Mouse (Mus musculus) lung, postnatal 14 days (tissue): ENCODE measurements around the gene Kctd20.

Experiments
- DNase-seq: peaks from one replicate; pipeline ENCODE4 v3.0.0; 2021

Gene Kctd20

DNA sequence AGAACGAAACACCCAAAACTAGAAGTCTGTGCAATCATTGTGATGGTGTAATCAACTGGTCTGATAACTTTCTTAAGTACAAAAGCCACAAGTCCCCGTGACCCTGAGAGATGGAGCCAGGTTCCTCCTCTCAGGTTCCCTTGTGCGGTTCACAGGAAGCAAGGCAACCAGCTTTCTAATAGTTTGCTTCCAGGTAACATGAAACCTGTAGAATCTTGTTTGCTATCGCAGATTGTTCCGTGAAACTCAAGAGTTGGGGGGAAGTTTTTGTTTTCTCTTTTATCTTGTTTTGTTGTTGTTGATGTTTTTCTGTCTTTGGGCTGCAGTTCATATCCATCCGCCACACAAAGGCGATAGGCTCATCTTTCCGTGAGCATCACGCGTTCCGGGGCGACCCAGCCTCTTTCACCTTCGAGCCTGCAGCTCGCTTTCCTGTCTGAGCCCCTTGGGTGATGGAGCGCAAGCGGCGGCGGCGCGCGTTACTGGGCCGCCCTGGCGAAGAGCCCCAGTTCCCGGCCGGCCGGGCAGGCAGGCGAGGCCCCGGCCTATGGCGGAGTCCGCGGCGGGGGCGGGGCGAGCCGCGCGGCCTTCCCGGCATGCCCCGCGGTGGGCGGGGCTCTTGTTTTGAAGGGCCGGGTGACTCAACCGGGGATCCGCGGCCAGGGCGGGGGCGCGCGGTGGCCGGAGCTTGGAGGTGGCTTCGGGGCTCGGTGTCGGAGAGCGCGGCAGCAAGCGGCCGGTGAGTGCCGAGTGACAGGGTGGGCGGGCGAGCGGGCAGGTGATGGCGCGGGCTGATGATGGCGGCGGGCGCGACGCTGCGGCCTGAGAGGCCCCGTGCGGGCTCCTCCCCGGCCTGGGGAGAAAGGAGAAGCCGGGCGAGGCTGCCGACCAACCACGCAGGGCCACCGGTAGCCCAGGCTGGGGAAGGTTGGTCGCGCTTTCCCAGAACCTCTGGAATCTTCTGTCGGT, at the start of gene Kctd20:
Gene Kctd20, plus strand, starts transcription at position 120 of the 969 bp plus-strand sequence.
- DNase-seq, result peak; percentile 94

DNA sequence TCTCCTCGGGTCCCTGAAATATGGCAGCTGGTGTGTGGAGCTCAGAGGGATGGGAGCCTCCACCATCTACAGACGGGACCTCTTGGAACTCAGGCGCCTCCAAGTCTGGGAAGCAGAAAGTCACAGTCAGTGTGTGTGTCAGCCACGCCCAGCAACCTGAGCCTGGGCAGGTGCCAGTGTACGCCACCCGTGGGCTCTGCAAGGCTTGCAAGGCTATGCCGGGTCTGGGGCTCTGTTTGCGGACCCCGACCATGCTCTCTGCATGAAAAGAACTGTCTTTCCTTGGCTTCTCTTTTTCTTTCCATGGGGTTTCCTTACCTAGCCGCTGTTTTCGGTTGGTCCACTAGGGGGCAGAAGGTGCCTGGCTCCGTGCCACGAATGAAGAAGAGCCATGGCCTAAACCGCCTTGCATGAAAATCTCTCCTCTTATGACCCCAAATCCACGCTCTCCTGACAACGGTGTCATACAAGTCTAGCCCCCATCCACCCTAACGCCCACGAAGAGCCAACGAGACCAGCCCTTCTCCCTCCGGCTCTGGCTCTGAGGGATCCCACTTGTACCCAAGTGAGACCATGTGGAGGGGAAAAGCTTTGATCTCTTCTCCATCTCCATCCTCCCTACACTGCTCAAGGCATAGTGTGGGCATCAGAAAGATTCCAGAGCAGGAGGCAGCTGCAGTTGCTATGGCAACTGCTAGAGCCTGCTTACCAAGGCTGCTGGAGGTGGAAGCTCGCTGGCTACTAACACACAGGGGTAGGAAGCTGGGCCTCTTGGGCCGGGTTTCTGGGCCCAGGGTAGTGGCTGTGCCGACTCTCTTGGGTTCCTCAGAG, 47.0 kb upstream of the Kctd20 start:
- DNase-seq, result peak; percentile 77

DNA sequence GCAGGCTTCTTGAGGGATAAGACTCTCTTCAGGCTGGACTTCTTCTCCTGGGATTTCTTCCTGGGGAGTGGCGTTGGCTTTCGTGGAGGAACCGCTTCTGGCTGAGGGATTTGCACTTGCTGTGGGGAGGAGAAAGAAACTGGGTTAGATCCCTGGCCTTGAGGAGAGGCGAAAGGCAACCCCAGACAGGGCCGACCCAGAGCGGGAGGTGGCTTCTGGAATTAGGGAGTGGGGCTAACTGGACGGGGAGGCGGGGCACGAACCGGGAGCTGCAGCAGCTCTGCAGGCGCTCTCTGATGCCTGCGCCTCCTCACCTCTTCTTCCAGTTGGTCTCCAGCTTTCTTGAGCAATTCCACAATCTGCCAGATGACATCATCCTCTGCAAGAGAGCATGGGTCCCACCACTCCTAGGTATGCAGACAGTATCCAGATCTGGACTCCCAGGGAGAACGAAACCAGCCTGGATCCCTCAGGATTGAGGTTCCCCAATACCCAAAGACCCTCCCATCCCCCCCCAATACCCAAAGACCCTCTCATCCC, 46.3 kb upstream of the Kctd20 start:
- no peak for DNase-seq

DNA sequence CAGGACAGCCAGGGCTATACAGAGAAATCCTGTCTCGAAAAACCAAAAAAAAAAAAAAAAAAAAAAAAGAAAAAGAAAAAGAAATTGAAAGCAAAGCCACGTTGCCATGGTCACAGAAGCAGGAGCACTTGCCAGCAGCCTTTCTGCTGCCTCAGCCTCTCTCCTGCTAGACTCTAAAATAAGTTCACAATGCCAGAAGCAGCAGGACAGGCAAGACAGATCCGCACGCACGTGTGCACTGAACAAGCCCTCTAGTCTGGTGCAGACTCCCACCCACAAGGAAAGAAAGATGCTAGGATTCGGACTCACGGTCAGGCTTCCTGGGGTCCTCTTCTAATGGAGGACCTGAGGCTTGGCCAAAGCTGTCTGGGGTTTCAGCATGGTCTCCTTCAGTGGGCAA, 43.8 kb upstream of the Kctd20 start:
- DNase-seq, result no peak

DNA sequence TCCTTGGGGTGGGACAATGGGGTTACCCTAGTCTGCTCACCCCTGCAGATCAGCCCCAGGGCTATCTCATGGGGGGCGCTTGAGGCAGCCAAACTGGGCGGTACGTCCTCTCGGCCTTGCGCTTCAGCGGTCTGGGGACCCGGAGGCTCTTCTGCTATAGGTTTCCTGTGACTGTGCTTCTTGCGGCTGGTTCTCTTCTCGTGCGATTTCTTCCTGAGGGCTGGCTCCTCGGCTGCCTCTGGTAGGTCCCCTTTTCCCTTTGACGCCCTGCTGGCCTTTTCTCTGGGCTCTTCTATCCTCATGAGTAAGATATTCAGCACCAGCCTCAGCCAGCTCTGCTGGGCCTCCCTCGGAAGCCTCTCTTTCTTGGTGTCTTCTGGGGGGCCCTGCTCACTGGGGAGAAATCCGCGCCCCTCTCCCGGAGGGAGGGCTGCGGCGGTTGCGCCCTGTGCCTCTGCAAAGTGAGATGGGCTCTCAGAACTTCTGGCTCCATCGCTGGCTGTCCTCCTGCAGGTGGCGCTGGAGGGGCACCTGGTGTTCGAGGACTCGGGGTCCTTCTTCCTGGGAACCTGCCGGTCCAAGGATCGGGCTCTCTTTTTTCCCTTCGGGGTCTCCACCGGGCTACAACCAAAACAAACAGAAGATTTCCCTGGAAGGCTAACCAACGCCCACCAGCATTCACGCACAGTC, 42.4 kb upstream of the Kctd20 start:
- DNase-seq, result peak; percentile 62

DNA sequence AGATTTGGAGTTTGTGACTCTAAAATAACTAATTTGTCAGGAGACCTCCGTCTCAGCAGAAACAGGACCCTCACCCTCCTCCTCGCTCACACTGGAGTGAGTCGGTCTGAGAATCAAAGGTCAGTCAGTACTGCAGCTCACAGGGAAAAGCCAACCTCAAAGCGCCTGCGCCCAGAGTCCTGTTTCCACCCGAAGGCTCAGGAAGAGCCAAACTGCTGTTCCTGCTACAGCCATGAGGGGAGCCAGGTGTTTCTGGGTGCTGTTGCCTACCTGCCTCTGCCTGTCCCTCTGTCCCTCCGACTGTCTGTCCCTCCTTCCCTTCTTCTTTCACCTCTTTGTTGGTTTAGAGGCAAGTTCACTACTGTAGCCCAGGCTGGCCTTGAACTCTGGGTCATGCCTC, 41.6 kb upstream of the Kctd20 start:
- no peak for DNase-seq

DNA sequence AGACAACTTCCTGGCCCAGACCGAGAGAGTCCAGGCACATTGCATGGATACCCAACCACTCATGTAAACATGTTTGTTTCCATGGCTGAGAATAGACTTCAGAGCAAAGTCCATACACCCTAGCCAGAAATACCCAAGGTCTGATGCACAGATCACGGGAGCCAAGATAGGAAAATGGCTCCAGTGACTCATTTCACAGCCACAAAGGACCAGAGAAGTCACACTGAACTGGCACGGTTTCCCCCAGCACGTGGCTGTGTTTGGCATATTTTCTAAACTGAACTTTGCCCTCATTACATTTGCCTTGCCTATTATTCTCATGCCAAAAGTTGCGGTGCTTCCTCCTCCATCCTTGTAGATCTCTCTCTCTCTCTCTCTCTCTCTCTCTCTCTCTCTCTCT, 38.5 kb upstream of the Kctd20 start:
- peak; percentile 35 for DNase-seq

DNA sequence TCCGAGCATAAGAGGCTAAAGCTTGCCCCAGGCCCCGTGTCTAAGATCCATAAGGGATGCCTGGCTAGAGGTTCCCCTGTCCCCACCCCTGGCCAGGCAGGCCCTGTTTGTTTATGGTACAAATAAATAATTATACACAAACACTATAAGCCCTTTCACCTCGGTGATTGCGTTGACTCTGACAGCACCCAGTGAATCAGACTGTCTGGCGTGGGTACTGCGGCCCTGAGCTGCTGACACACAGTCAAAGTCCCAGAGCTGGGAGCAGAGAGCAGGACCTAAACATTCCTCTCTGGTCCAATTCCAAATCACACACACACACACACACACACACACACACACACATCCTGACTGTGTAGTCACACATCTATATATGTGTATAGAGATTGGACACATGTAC, 37.8 kb upstream of the Kctd20 start:
- no peak for DNase-seq

DNA sequence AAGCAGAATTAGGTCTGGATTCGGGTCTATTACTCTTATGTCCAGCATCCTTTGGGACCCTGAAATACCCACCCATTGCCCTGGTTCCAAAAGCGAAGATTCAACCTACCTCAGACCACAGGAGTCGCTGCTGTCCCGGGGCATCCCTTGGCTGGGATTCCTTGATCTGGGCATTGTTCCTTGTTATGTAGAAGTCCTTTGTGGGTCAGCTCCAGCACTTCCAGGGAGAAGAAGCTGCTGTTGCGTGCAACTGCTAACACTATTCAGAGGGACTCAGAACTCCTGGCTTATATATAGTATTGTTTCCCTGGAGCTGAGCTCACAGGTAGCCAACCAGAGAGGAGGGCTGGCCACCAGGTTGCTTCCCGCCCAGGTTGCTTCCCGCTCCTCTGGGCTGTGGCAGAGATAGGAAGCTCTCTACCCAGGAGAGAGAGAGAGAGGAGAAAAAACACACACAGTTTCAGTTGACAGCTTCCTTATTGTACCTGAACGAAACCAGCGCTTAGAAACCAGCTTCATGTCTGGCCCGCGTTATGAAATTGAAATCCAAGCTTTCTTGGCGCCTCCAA, 36.6 kb upstream of the Kctd20 start, which contains the start of gene 4930539E08Rik:
Gene 4930539E08Rik, minus strand, starts transcription at position 265 of the 569 bp plus-strand sequence.
- no peak for DNase-seq

DNA sequence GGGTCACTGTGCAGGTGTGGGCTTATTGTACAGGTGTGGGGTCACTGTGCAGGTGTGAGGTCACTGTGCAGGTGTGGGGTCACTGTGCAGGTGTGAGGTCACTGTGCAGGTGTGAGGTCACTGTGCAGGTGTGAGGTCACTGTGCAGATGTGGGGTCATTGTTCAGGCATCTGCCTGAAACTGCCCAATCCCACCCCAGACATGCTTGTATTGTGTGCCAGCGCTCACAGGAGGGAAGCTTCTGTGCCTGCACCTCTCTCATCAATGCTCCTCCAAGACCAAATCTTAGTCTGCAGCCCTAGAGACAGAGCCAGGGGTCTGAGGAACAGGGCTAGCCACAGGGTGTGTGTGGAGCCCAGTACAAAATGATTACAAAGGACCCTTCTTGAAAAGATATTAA, 35.2 kb upstream of the Kctd20 start:
- no peak for DNase-seq

DNA sequence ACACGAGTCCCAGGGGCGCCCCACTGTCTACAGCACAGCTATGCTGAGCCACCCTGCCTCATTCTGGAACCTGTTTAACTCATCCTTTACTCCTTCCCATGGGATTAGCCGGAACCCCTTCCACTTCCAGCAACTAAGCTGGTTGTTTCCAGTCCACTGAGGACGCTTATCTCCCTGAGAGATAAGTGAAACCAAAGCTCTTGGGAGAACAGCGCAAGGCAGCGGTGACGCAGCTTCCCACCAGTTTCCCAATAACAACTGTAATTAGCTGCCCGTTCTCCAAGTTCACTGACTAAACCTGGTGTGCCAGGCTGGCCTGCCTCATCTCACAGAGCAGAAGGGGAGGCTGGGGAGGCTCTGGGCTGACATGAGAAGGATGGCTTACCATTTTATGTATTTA, 30.7 kb upstream of the Kctd20 start:
- DNase-seq, result no peak

DNA sequence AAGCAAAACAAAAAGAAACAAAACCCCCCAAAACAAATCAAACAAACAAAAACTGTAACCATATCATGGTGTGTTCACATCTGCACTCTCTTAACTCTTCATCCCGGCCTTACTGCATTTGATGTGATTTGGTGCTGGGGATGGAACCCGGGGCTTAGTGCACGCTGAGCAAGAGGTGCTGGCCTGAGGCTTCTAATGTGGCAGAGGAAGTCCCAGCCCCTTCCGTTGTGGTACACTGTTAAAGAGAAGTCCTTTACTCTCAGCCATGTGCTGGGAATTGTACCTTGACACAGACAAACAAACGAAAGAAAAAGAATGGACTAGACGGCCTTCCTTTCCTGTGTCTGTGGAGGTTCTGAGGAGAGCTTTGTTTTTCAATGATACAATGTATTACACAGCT, 29.7 kb upstream of the Kctd20 start:
- DNase-seq, result no peak

DNA sequence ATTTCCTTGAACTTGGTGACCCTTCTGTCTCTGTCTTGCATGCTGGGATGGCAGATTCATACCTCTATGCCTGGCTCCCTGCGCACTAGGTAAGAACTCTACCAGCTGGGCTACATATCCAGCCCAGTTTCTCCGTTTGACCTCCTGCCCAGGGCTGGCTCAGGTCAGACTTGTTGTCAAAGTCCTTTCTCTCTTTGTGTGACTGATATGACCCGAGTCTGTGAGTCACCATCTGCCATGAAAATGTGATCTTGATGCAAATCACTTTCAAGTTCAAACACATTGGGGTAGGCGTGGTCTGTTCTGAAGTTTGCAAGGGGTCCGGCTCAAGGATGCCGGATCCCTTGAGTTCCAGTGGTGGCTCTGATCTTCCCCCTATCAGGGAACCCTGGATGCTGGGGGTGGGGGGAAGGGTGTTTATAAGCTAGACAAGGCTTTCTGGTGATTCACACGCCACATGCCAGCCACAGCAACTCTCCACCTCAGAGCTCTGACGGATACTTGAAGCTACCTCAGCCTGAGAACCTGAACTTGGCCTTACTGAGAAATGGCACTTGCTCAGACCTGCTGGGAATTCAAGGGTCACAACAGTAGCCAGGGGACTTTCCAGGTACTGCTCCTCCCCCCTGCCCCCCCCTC, 26.7 kb upstream of the Kctd20 start:
- no peak for DNase-seq

DNA sequence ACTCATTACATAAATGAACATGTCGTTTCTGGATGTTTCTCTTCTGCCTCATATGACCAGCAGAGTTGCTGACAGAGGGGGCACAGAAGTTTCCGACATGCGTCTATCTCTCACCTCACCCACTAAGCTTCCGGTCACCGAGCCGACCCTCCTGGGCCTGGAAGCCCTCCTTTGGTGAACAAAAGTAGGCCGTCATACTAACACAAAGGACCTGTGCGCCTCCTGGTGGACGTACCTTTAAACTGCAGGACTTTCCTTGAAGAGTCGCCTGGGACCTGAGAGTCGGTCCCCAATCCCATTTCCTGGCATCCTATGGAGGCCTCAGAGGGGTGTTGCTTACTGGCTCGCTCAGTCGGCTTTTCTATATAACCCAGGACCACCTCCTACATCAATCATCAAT, 25.4 kb upstream of the Kctd20 start:
- DNase-seq, result peak; percentile 87

DNA sequence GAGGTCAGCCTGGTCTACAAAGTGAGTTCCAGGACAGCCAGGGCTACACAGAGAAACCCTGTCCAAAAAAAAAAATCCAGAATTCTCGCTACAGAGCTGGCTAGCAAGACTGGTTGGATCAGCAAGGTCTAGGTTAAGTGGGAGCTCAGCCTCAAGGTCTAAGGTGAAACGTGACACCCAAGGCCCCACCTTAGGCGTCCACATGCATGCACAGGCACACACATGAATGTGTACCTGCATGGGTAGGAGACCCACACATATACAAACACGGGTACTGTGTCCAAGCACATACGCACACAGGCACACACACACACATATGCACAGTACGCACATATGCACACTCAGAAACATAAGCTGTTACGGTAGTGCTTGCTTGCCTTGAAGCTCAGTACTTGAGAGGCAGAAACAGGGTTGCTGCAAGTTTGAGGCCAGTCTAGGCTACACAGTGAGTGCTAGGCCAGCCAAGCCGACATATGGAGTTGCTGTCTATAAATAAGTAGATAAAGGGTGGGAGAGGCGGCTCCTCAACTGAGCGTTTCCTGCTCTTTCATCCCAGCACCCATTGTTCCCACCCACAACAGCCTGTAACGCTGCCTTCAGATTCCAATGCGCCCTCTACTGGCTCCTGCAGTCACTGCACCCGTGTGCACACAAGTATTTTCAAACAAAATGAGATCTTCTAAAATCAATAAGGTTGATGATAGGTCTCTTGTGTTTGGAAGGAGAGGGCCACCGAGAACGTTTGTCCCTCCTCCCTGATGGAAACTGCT, 24.7 kb upstream of the Kctd20 start:
- DNase-seq, result peak; percentile 67

DNA sequence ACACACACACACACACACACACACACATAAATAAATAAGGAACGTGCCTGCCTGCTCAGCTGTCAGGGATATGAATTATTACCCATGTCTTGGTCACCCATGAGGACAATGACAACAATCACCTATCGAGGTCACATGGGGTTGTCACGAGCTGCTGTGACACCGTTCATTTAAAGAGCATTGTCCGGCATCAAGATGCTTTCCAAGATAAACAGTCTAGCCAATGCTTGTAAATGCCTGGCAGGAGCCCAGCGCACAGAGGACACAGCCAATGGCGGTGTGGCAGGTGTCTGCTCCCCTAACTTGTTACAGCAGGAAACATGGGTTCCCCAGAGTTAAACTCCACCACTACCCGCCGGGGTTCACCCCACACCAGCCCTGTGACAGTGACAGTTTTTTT, 23.7 kb upstream of the Kctd20 start:
- no peak for DNase-seq

DNA sequence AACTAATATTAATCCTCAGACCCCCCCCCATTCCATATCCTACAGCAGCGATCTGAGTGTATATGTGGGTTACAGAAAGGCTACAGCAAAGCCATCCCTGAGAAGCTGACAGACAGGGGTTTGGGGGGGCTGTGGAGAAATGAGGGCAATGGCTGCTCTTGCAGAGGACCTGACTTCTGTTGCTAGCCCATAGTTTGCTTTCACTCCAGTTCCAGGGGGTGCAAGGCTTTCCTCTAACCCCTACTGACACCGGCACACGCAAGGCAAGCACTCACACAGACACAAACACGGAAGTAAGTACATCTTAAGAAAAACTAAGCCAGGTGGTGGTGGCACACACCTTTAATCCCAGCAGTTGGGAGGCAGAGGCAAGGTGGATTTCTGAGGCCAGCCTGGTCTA, 22.4 kb upstream of the Kctd20 start:
- DNase-seq, result no peak

DNA sequence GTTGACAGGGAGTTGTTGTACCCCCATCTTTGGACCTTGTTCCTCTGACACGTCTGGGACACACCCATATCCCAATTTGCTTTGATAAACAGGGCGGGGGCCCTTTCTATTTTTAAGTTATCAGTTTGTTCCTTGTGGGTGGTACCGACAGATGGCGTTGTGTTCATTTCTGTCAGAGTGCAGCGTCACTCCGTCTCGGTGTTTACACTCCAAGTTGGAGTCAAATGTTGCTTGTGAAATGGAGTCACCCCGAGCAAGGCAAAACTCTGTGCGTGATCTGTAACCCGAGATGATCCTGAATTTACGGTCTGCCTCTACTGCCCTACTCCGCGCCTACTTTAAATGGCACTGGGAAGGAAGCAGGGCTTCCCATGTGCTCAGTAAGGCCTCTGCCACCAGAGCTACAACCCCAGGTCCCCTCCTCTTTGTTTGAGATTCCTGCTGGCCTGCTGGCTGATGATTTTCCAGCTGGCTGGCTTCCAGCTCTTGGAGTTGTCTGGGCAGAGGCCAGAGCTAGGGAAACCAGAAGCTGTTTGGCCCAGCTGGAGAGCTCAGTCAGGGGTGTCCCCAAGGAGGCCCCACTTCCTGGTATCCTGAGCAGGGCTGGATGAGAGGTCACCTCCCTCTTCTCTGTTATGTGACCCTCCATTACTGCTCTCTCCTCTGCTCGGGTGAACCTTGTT, 21.2 kb upstream of the Kctd20 start:
- peak; percentile 95 for DNase-seq

DNA sequence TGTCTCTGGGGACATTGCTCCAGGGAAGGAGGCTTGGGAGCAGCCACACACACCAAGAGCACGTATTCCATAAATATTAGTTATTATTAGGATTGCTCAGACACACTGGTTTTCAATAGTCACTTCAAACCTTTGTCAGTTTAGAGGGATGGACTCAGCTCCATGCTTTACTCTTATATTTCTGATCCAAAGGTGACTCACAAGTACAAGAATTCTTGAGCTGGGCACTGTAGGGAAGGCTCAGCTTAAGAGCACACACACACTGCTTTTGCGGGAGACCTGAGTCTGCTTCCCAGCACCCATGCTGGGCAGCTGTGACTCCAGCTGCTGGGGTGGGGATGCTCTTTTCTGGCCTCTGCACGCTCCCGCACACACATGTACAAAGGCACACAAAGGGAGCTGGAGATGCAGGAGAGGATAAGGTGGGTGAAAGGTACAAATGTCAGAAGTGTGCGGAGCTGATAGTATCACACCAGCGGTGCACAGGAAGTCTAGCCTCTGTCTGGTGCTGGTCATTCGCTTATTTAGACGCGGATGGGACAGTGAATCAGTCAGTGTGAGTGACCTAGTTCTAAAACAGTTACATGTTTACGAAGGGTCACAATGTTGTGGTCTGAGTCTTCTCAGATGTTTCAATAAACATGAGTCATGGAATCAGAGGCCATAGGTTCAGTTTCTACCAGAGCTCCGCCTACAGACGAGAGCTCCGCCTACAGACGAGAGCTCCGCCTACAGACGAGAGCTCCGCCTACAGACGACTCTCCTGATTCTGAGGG, 20.1 kb upstream of the Kctd20 start:
- no peak for DNase-seq

DNA sequence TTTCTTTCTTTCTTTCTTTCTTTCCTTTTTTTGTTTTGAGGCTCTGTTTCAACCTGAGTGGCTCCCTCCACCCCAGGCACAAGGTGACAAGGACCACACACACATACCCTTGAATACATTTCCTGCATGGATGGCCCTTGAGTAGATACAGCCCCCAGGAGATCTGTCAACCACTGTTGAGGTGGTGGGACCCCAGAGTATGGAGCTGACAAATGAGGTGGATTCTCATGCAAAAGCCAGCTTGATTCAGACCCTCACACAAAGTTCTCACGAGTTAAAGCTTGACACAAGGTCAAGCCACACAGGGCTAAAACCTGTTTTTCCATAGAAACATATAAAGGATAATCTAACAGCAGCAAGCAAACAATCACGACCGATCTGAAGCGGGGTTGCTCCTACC, 19.5 kb upstream of the Kctd20 start:
- no peak for DNase-seq
